Mouse (Mus musculus) natural killer cell, adult 2 months (primary cell): Measurements from ENCODE around the gene 9930111J21Rik2.
"Not testable (repeated sequence)": the region's sequence is repeated elsewhere in the genome, so short reads cannot be mapped to it uniquely, and the experiment has no call there.

ENCODE experiments used
- DNase-seq, 2 experiments: peaks; one replicate each; pipeline ENCODE4 v3.0.0; 2022; ENCODE audit warnings: low spot score in 2 of 2

The 9930111J21Rik2 gene

GRCm38 (mm10) chr11:48974686-48975085 is 76.4 kb downstream of the 9930111J21Rik2 start:
- DNase-seq, result not testable (repeated sequence)
